Mouse (Mus musculus) fat pad, adult 2 months (tissue): ENCODE results near the gene Serpina6.

ENCODE experiments used
- DNase-seq: peaks from one replicate; pipeline ENCODE4 v3.0.0-alpha.2; 2011; ENCODE audit warnings: low read depth, low spot score; ENCODE audit errors: extremely low read depth

Serpina6 gene

DNA sequence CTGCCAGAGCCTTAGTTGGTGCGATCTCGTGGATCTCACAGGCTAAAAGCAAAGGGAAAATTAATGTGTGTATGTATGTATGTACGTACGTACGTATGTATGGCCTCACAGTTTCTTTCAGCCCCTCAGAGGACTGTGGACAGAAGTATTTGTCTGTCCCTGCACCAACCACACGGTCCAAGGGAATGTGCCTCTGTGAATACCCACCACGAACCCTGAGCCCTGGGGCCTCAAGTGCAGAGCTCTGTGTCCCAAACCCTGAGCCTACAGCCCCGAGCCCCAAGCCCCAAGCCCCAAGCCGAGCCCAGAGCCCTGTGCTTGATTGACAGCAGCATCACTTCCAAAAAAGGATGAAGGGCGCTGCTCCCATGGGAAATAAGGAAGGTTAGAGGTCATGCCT lies 979 bp upstream of the Serpina6 start:
- DNase-seq, result no peak

DNA sequence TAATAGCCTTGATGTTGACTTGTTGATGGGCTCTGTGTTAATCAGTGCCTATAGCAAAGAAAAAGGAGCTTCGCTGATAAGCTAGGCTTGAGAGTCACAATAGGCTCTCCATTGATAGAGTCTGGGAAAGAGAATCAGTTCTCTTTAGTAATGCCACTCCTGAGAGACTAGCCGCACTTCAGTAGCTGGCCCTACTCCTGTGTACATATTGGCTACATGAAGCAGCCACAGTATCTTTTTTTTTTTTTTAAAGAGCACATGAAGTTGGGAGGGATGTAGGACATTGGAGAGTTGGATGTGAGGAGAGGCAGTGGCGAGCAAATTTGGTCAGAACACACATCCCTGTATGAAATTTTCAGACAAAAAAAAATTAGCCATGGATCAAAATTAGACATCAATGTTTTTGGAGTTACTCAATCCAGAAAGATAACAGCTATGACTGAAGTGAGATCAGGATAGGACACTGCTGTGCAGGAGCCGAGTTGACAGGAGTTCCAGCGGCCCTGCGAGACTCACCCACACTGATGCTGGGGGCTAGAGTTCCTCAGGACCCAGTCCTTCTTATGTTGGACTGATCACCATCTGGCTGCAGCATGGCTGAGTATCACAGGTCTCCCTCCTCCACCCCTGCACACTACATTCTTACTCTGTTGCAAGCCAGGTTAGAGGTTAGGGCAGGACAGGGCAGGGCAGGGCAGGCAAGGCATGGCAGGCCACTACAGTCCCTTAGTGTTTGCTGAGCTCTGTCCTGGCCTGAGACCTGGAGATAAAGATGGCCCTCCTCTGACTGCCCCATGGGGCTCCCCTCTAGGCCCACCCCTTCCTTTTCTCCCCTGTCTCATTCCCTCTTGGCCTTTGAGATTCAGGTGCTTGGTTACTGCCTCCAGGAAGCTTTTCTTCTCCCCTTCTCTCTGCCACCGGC lies 1.6 kb downstream of the Serpina6 start:
- DNase-seq, result no peak

DNA sequence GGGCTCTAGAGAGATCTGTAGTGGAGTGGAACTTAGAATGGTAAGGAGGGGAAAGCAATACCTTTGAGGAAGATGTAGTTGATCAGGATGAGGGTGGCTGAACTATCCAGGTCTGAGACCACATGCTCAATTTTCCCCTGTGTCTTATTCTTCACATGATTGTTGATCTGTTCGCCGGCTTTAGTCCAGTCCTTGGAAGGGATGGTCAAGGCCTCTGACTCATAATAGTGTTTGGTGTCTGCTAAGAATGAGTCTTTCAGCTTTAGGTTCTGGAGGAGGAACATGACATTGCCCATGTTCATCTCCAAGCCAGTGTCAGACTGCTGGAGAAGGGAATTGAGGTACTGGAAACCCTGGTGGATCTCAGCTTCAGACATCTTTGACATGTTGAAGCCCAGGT lies 3.2 kb downstream of the Serpina6 start:
- no peak for DNase-seq

DNA sequence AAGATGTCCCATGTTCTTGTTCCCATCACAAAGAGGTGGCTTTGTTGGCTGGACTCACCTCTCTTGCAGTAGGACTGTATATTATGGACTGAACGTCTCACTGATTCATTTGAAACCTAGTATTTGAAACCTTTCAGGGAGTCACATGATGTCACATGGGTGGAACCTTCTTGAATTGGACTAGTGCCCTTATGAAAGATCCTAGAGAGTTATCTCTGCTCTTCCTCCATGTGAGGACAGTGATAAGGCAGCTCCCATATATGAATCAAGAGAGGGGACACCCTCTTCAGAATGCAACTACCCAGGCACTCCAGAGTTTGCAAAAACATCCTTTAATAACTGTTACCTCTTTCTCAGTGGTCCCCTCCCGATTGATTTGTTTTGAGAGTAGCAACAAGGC lies 10.7 kb downstream of the Serpina6 start:
- DNase-seq, result no peak

DNA sequence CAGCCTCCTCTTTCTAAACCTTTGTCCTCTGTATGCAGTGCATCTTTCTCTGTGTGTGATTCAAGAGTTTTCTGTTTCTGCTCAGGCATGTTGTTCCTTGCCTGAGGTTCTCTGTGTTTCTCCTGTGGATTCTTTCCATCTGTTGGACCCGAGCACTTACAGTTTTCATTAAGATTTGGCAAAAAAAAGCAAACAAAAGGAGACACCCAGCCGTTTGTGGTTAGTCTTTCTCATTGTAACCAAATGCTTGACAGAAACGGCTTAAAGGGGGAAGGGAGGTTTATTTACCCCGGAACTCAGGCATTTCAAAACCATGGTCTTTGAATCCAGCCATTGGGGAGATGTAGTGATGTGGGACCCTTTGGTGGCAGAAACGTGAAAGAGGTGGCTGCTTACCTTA lies 12.4 kb downstream of the Serpina6 start:
- no peak for DNase-seq

DNA sequence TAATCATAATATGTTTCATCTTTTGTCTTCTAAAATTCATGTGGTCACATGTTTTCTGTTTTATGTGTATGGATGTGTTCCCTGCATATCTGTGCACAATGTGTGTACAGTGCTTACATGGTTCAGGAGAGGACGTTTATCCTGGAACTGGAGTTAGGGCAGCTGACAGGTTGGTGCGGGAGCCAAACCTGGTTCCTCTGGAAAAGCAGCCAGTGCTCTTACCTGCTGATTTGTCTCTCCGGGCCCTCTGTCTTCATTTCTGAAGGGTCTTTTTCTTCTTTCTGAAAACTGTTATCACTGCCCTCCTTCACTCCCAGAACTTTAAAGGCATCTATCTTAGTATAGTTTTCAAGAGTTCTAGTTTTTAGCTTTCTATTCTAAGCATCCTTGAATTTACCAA lies 13.2 kb downstream of the Serpina6 start:
- DNase-seq, result no peak

DNA sequence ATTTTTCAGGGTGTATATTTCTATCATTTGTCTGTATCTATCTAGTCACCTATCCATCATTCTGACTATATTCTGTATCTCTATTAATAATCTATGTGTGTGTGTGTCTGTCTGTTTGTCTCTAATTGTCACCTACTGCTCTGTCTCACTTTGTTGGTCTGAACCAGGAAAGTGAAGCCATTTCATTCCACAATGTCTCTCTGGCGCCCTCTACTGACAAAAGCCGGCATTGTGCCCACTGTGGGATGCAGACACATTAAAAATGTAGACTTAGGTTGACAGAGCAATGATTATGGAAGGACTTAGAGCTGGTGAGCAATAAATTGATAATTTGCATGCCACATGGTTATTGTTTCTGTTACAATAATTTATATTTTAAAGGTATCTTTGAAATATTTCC lies 13.7 kb downstream of the Serpina6 start:
- DNase-seq, result no peak

DNA sequence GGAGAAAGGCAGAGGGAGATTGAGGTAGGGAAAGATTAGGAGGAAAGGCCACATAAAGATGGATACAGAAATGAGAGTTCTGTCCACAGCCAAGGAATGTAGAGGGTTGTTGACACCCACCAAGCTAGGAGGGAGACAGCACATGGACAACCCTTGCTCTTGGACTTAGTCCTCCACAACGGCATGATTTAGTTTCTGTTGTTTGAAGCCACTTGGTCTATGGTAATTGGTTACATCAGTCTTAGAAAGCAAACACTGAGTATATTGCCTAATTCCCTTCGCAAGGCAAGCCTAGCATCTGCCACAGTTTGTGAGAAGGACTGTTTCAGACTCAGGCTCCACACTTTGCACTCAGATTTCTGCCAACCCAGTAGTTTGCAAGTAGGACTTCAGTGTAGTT lies 21.2 kb downstream of the Serpina6 start:
- no peak for DNase-seq

DNA sequence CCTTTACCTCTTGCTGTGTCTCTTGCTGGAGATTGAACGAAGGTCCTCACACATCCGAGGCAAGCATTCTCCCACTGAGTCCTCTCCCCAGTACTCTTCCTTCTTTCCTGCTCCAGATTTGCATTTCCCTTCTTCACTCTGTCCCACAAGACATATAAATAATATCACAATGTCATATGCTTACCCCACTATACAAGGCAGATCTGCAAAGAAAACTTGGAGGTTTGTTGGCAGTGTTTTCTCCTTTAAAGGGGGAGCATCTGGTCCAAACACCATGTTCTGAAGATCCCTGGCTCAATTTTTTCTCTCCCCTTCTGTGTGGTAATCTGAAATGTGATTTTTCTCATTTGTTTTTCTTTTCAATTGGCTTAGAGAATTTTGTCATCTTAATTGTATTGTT lies 22.6 kb downstream of the Serpina6 start:
- DNase-seq, result no peak

DNA sequence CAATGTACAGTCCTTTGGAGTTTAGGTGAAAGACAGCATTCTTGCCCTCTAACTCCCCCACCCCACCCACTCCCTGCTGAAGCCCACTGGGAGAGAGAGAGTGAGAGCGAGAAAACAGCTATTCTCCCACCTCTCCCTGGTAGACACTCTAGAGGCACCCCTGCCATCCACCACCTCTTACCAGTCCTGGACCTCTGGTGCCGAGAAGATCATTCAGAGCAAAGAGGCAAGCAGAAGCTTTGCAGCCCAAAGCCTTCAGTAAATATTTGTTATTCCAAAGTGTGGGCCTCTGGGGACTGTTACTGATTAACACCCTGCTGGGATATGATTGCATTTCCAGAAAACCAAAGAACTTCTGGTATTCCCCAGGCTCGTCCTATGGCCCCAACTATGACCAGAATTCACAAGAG lies 25.8 kb downstream of the Serpina6 start, which contains the start of gene Serpina10:
Gene Serpina10, minus strand, starts transcription at position 242 of the 410 bp plus-strand sequence.
- no peak for DNase-seq

DNA sequence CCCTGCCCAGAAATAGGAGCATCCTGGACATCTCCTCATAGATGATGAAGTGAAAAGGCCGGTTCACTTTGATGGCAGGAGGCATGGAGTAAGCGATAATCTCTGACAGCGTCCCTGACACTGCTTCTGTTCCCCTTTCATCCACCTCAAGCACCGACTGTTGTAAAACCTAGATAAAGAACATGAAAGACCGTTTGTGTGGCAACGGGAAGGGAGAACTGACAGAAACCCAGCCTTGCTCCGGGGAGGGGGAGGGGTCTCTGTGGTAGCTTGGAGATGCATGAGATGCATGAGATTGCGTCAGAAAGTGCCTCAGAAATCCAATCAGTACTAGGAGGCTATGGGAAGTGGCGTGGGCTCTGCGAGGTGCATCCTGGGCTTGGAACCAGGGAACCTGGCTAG lies 40.2 kb downstream of the Serpina6 start:
- DNase-seq, result no peak

DNA sequence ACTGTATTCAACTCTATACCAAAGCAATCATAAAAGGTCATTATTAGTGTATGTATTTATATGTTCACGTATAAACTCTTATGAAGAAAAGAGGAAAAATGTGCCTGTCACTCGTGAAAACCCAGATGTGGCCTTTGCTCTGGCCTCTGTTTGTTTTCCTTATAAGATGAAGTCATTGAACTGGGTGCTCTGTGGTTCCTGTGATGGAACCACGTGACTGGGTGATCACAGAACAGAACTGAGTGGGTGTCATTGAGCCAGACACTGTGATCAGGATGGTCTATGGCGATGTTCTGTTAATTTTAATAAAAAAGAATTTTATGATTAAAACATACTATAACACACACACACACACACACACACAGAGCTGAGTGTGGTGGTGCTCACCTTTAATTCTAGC lies 41.3 kb downstream of the Serpina6 start:
- DNase-seq, result no peak

DNA sequence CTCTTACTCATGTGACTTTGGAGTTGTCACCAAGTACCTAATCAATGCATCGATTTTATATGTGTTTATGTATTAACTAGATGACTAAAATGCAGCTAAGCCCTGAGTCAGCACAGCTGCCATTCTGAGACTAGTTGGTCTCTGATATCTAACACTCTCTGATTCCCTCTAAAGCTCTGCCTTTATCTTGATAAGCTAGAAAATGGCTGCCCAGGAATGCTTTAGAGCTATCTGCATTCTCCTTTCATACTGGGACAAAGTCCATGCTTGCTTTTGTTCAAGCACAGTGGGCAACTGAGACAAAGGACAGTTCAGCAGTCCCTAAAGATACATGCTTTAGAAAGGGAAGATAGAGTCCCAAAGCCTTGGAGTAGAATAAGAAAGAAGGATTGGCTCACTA lies 41.9 kb downstream of the Serpina6 start:
- DNase-seq, result no peak

DNA sequence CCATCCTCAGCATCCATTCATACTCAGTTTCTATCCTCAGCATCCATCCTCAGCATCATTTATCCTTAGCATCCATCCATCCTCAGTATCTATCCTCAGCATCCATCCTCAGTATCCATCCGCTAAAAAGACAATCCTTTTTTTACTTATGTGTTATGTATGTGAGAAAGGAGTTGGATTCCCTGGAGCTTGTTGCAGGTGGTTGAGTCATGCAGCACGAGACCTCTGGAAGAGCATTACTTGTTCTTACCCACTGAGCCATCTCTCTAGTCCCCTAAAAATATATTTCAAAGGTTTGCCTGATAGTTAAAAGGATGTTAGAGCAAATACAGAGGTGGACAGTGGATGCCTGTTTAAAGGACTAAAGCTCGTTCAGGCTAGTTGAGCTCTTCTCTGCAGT lies 55.2 kb downstream of the Serpina6 start:
- no peak for DNase-seq

DNA sequence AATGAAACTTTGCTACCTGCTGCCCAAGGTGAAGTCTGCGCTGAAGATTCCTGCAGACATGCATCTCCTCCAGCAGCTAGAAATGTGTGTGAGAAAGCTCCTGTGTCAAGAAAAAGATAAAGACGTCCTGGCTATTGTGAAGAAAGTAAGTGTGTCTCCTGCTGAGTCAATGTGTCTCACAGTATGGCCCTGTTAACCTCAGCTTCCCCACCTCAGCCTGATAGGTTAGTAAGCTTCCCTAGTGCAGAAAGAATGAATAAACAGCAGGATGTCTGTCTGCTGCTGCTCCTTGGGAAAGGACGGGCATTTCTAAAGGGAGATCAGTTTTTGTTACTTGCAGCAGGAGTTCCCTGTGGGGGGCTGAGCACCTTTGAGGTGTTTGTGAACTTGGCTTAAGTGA lies 56.6 kb downstream of the Serpina6 start:
- no peak for DNase-seq

DNA sequence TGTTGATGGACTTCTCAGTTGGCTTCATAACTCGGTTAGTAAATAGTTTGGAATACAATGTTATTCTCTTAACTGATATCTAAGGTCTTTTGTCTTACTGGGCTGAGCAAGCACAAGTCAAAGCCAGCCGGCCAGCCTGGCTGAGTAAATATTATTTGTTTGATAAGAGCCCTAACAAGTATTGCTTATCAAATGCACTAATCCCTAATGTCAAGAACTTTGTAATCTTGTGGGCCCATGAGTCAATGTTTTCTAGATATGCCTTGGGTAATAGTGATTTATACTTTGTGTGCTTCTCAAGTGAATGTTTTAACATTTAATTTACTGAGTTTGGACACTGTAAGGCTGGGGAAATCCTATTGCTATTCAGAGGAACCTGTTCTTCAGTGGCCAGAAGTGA lies 58.6 kb downstream of the Serpina6 start:
- DNase-seq, result no peak
